Mouse (Mus musculus) embryonic facial prominence, embryonic 10.5 days (tissue): Measurements from ENCODE around the gene Bfar. TPM values are rescaled to one million over a fixed set of nuclear protein-coding genes. Genes with fewer than 3 reads are reported as not detected.

Experiments used
- polyA plus RNA-seq: library from polyadenylated mRNA; unstranded; fragments of >200 nt; fragmentation: Nextera tagmentation; extraction: Ambion mirVana; gene quantifications from 2 replicates; pipeline ENCODE4 v1.2.1, GENCODE M21; 2016

Bfar gene
- polyA plus RNA-seq, 1 experiment from 2014 or later, result 37.2 TPM

Other genes starting within 250 kb of the Bfar start
- 45.3 and 47.0 TPM in 2 replicates for gene Parn, start 3.7 kb upstream of the Bfar start, polyA plus RNA-seq
- gene 3110001I22Rik, start 71 bp downstream of the Bfar start, polyA plus RNA-seq, result 7.5 and 9.7 TPM in 2 replicates
- gene Pla2g10, start 59.1 kb downstream of the Bfar start, polyA plus RNA-seq, result 0.31 TPM in 1 of 2 replicates, not detected in the other
- 99.0 and 99.1 TPM in 2 replicates for gene Rrn3, start 108.8 kb downstream of the Bfar start, polyA plus RNA-seq
- 128 and 149 TPM in 2 replicates for gene Ntan1, start 147.0 kb downstream of the Bfar start, polyA plus RNA-seq
- 72.2 and 74.8 TPM in 2 replicates for gene Pdxdc1, start 231.3 kb downstream of the Bfar start, polyA plus RNA-seq
- 2.6 and 3.4 TPM in 2 replicates for gene Mpv17l, start 231.3 kb downstream of the Bfar start, polyA plus RNA-seq